Mouse (Mus musculus) left cerebral cortex, adult 9 months (tissue): ENCODE data around the gene Olfr523.
"Not testable (repeated sequence)": the region's sequence is repeated elsewhere in the genome, so short reads cannot be mapped to it uniquely, and the experiment has no call there.

Source experiments
- DNase-seq, 2 experiments: peaks; one replicate each; pipeline ENCODE4 v3.0.0; 2022; ENCODE audit warnings: low spot score in 2 of 2

Gene Olfr523

DNA sequence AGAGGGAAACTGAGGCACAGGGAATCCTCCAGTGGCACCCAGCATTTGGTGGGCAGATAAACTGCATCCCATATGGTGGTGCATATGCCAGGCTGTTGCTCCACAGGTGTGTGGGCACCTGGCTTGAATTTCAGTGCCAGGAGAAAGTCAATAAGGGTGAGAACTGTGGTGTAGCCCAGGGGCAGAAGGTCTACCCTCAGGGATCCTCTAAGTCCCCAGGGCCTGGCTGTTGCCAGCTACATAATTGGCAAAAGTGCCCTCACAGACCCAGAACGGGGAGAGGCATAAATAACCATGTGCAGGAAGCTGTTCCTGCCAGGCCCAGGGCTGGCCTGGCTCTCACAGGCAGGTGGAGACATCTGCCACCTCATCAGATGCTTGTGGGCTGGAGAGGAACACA, at the start of gene Olfr523:
Gene Olfr523, plus strand, starts transcription at position 282 of the 400 bp plus-strand sequence.
- DNase-seq, result no peak

DNA sequence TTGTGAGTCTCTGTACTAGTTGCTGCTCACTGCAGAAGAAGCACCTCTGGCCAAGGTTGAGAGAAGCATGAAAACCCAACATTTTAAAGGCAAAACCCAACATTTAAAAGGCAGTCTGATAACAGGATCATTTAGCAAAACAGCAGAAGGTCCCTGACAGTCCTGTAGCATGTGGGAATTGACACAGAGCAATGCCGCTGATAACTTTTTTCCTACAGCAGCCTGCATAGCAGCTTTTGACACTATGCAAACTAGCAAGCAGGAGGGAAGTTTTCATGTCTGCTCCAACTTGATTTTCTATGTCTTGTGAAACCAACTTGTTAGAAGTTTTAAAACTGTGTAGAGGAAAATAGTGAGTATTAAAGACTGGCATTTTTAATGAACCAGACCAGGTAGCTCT, 48.6 kb upstream of the Olfr523 start:
- no peak for DNase-seq

DNA sequence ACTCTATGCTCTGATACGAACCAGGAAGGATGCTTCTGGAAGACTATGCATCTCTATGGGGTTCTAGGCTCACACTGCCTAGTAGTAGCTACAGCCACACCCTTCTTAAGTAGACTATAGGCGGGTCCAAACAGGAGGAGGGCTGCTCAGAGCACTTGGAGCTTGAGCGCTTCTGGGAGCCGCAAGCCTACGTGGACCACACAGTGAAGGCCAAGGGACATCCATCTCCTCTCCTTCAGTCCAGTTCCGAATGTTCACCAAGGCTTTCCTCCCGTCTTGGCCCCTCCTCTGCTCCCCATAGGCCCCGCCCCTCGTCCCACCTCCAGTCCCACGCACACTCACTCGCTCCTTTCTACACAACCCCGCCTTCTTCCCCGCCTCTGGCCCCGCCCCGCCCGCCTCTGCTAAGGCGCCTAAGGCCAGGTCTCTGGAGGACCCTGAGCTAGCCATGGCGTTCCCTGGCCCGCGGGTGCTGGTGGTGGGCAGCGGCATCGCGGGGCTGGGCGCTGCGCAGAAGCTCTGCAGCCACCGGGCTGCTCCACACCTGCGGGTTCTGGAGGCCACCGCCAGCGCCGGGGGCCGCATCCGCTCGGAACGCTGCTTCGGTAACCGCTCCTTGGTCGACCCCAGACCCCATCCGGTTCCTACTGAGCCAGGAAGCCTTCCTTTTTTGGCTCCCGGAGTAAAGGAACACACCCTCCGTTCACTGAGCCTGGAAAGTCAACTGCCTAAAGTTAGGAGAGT, 47.6 kb upstream of the Olfr523 start:
- peak; percentile 78 to 88 for DNase-seq

DNA sequence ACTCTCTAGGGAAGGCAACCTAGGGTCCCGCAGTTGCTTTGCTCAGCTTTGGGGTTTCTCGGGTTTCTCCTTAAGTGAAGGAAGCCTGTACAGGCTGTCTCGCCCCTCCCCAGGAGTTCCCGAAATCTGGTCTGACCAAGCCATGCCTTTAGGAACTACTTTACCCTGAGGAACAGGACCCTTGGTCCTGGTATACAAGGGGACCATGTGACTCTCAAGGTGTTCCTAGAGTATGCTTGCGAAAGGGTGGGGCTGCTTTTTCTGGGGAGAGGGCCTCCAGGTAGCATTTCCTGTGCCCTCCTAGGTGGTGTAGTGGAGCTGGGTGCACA, 47.0 kb upstream of the Olfr523 start:
- no peak for DNase-seq

DNA sequence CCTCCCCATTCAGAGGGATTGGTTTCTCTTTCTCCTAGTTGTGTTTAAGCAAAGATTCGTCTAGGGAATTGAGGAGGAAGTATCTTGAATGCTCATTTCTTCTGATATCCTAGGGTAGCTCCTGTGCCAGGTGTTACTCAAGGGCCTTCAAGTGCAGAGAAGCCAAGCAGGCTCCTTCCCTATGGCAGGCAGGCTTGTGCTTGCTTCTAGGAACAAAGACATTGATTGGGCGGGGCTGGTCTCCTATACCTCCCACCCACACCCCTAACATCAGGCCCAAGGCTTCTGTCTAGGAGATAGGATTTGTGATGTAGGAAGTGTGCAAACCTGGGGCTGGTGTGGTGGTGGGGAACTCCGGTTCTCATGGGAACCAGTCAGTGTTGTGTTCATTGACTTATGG, 46.1 kb upstream of the Olfr523 start:
- DNase-seq, result no peak

DNA sequence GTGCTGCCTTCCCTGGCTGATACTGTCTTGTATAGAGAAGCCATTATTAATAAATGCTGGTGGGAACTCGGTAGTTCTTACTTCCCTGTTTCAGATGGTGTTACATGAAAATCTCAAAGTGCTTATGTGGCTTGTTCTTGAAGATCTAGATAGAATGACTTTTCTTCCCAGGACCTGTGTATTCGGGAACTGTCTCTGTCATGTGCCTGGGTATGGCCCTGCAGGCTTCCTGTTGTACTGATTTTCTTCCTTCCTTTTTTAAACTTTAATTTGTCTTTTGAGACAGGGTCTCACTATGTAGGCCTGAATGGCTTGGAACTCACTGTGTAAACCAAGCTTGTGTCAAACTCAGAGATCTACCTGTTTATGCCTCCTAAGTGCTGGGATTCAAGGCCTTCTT, 45.1 kb upstream of the Olfr523 start:
- no peak for DNase-seq

DNA sequence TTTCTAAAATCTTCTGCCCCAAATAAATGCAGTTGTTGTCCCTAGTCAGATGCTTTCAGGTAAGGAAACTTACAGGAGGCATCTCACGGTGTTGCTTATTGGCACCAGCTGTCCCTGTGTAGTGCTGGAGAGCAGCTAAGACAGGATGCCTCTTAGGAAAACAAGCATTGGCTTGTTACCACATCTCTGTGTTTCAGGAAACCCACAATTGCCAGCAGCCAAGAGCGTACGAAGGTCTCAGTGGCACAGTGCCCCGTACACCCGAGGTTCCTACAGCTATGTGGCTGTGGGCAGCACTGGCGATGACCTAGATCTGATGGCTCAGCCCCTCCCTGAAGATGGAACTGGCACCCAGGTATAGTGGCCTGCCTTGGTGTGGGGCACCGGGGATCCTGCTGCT, 40.8 kb upstream of the Olfr523 start:
- not testable (repeated sequence) for DNase-seq

DNA sequence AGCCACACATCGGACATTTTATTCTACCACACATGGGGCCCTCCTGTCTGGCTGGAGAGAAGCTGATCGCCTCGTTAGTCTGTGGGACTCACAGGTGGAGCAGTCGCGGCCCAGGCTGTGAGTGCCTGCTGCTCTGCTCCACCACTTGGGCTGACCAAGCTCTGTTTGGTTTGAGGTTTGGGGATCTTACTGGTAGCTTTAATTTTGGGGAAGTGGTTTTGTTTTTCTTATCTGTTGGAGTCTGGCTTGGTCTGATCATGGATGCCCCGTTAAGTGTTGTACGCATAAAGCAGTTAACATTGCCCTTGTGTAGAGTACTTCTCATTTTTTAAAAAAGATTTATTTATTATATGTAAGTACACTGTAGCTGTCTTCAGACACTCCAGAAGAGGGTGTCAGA, 39.0 kb upstream of the Olfr523 start:
- DNase-seq, result not testable (repeated sequence)

DNA sequence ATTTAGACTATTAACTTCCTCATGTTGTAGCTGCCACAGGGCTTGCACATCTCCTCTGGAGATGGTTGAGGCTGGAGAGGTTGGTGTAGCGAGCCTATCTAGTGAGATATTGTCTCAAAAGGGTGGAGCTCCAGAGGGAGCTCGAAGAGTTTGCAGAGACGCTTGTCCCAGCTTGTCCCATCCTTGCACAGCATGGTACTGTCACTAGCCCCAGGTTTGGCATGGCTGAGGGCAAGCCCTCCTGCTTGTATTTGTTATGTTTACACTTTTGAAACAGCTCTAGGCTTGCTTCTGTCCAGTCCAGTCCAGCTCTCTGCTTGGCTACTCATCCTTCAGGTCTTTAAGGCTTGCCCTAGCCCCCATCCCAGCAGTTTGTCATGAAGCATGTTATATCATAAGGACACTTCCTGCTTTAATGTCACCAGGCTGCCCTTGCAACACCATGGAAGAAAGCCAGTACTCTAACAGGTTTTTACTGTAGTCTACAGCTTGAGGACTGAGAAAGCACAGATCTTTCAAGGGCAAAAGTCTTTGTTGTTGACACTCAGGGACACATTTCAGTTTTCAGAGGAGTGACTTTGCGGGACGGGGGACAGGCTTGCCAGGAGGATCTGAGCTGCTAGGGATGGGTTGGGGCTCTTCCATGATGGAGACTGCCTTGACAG, 37.8 kb upstream of the Olfr523 start:
- no peak for DNase-seq

DNA sequence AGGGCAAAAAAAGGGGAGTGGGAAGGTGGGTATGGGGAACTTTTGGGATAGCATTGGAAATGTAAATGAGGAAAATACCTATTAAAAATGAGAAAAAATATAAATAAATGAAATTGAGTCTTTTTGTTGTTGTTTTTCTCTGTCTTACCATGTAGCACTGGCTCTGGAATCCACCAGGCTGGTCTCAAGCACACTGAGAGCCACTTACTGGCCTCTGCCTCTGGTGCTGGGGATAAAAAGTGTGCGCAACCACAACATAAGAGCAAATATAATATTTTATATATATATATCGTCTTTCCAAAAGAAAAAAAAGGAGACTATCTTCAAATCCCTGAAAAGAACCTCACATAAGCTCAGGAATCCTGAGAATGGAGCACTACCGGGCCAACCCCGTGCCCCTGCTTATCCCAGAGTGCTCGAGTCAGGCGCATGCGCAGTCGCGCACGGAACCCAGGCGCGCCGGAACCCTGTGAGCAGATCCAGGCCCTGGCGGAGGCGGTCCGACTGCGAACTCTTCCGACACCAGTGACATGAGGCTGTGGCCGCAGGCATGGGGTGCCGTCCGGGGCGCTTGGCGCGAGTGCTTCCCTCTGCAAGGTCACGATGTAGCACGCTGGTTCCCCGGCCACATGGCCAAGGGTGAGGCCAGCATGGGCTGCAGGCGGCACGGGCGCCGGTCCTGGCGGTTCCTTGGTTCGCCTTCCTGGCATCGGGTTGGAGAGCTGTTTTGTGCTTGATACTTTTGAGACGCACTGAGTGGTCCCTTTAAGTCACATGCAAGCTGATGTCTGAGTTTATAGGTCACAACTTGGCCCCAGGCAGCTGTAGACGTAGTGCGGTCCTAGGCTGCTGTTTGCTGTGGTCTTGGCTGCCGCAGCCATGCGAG, 35.6 kb upstream of the Olfr523 start, which contains the start of gene Mtg1:
Gene Mtg1, plus strand, starts transcription at position 430 of the 886 bp plus-strand sequence.
- DNase-seq, result peak; percentile 89 to 98

DNA sequence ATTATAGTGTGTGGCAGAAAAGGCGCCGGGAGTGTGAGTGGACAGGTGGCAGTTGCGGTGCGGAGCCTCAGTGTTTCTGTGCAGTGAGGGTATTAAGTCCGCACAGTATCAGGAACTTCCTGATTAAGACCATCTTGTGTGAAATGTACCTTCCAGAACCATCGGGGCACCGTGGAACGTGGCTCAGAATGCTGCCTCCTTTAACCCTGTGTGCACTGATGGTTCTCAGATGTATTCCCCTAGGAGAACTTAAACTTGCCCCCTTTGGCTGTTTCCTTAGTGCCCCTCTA, 35.1 kb upstream of the Olfr523 start:
- no peak for DNase-seq

DNA sequence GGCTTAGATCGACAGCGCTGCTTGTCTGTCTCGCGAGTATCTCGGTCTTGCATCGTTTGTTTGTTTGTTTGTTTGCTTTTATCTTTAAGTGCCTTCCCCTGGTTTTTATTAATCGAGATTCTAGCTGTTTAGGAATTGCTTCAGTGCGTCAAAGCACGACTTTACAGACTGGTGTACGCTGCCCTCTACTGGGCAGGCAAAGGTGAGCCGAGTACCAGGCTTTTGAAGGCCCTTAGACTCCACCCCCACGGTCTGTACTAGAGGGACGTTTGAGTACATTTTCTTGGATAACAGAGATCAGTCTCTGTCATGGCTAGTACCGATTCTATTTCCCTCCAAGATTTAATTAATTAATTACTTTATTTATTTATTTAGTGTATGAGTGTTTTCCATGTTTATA, 31.7 kb upstream of the Olfr523 start:
- DNase-seq, result peak in 1 of 2 experiments; percentile 67

DNA sequence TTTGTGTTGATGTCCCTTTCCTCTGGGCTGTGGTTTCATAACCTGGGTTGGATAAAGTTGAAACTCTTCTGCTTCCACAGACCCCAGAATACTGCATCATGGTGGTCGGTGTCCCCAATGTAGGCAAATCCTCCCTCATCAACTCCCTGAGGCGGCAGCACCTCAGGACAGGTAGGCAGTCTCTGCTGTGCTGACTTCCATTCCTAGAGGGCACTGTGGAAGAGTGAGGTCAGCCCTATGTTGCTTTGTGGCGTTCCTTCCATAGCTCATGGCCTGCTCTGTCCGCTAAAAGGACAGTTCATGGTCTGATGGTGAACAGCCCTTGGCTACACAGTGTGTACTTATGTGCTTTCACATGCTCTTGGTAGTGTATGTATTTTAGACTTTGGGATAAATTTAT, 28.5 kb upstream of the Olfr523 start:
- DNase-seq, result no peak

DNA sequence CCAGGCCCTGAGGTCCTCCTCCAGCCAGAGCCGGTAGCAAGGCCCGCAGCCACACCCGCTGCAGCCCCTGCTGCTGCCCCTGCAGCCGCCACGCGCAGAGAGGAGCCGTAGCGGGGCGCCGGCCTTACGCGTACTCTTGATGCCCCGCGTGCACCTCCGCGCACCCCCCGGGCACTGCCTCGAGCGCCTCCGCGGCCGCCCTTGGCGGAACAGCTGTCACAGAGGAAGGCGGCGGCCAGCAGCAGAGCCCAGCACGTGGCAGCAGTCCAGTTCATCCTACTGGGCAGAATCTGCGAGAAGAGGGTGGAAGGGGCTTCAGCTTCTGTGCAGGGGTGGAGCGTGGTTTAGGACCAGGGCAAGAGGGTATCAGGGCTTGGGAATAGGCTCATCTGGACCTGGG, 19.6 kb upstream of the Olfr523 start:
- DNase-seq, result peak in 1 of 2 experiments; percentile 64

DNA sequence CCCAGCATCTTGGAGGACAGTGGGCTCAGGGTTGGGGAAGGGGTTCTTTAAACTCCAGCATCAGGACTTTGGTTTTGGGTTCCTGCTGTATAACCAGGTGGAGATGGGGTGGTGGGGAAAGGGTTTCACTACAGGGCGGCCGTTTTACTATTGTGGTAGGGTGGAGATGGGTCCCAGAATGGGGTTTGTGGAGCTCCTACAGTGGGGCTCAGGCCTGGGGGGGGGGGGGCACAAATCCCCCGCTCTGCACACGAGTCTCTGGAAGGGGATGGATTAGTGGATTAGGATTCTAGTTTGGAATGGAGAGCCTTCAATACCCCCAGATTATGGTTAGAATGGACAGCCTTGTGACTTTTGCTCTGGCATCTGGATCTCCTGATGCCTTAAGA, 19.2 kb upstream of the Olfr523 start:
- no peak for DNase-seq

DNA sequence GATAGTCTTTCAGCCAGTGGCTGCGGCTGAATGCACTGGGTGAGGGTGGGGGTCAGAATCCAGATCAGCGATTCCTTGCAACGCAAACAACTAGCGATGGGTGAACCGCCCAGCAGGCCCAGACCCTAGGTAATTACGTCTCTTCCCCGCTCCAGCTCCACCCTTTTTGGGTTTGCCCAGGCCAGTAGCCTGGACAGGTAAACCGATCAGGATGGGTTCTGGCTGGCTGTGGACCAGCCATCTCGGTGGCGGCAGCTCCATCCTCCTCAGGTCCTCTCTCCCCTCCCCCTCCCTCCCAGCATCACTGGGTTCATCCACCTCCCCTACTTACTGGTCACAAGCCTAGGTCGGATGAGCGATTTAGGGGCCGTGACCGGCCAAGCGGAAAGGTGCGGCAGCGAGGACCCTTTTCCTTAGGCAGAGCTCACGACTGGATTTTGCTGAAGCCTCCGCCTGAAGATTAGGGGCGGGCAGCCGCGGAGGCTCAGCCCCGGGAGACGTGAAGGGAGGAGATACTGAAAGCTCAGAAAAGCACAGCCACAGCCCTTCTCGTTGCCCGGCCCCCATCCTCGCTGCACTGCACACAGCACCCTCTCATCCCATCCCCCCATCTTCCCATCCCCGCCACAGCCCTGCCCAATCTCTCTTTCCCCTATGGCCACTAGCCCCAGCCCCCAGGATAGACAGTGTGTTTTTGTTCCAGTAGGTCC, 18.6 kb upstream of the Olfr523 start, which contains the start of gene Sprn:
Gene Sprn, minus strand, starts transcription at position 660 of the 710 bp plus-strand sequence.
- peak; percentile 55 to 79 for DNase-seq

DNA sequence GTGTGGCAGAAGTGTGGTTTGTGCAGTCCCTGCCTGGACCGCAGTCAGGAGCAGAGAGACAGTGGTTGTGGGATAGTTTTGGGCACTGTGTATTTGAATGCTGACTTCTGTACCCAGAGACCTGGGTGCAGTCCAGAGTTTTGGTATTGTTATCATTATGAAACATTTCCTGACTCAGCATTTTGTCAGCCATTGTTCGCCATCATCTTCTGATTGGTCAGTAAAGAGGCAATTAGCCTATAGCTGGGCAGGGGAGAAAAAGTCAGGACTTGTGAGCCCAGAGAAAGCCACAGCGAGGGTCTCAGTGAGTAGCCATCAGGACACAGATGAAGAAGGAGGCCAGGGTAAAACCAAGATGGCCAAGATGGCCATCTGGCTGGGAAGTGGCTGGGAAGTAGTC, 12.7 kb upstream of the Olfr523 start:
- DNase-seq, result no peak

DNA sequence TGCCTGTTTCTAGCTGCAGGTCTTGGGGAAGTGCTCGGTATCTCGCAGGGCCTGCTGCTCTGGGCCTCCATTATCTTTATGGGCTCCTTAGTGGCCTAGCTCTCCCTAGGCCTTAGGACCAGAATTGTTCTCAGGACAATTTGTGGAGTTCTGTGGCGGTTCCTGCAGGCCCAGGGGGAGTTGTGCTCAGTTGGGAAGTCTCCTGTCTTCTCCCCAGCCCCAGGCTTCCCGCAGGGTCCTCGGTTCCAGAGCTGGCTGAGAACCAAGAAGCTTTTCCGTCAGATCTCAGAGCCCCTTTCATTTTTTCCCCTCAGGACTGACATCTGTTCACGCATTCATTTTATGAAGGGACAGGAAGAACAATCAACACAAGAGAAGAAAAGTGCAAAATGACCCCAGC, 8.4 kb upstream of the Olfr523 start, which contains the start of gene Olfr522:
Gene Olfr522, minus strand, starts transcription at position 101 of the 400 bp plus-strand sequence.
- DNase-seq, result no peak

DNA sequence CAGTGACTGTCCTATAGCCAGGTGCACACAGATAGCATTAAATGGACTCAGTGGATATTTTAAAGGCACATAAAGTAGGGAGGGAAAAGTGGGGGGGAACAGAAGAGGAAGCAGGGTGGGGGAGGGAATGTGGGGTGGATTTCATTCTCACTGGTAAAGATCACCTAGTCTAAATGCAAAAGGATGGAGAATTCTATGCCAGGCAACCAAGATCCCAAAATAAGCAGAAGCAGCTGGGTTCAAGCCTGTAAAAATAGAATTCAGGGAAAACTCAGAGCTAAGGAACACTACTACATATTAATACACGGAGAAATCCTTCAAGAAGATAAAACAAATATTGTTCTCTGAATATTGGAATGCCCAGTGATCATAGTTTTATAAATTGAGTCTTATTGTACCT, 5.1 kb upstream of the Olfr523 start:
- no peak for DNase-seq

DNA sequence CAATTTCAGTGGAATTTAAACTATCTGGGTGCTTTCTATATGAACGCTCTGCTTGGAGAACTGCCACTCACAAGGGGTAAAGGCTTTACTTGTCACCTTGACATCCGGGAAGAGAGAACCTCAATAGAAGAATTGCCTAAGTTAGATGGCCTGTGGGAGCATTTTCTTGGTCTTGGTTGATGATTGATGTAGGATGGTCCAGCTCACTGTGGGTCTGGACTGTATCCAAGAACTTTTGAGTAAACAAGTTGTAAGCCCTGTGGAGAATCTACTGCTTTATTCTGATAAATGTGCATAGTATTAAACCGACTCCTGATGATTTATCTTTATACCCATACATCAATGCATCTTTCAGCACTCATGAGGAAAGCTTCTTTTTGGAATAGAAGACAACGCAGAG, 3.6 kb upstream of the Olfr523 start:
- no peak for DNase-seq

DNA sequence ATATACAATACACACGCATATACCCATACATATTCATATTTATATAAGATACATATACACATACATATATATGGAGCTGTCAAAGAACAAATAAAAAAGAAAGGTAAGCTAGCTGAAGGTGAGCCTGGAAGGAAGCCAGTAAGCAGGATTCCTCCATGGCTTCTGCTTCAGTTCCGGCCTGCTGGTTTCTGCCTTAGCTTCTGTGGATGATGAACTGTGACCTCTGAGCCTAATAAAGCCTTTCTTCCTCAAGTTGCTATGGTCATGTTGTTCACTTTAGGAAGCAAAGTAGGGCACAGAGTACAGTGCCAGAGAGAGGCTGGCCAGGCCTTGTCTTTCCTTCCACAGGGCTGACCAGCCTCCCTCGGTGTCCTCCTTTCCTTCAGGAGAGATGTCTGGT, 2.2 kb upstream of the Olfr523 start:
- DNase-seq, result no peak

DNA sequence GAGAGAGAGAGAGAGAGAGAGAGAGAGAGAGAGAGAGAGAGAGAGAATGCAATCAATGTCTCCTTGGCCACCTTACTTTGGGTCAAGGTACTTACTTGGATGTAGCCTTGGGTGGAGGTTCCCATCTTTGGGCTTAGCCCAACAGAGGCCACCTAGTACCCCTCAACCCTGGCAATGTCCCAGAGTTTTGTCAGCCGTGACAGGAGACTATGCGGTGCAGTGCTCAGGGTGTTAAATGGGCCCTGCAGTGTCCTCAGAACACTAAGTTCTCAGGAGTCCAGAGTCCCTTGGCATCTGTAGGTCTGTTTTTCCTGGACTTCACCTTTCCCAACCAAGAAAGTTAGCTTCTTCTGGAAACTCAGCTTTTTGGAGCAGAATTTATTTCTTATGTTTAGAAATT, 6.2 kb downstream of the Olfr523 start:
- DNase-seq, result no peak
